Mouse (Mus musculus) T-helper 17 cell (primary cell): Measurements from ENCODE around the gene Efcab6.

Source experiments
- in situ Hi-C, 2 experiments: fragments of 300-600 bp; cut with MboI, MseI; formaldehyde crosslinking; loops; 1 replicate in 1 of 2; 2 replicates in 1 of 2; pipeline ENCODE4 v1.15.1; 2025; ENCODE audit warnings: high pct_unique_total_duplicates in 2 of 2

Gene Efcab6

GRCm38 (mm10) chr15:84065701-84066100 is 522 bp upstream of the Efcab6 start:
- in situ Hi-C loops: no loop called here

- in situ Hi-C loops: loop anchor here in 1 of 2 experiments (10.0 kb wide), 1 partner anchor 764 kb away; no protein-coding TSS in a partner anchor
These were observed 6.3 kb downstream of the Efcab6 start for GRCm38 (mm10) chr15:84058841-84059240.

- in situ Hi-C loops: loop anchor here in 1 of 2 experiments (10.0 kb wide), 1 partner anchor 761 kb away; no protein-coding TSS in a partner anchor
These were observed 9.1 kb downstream of the Efcab6 start for GRCm38 (mm10) chr15:84056083-84056482.

- in situ Hi-C loops: loop anchor here (5.0 to 10.0 kb wide), 3 partner anchors 192 to 759 kb away; no protein-coding TSS in a partner anchor
These were observed 11.3 kb downstream of the Efcab6 start for GRCm38 (mm10) chr15:84053859-84054258.

GRCm38 (mm10) chr15:84053240-84053639 is 11.9 kb downstream of the Efcab6 start:
- in situ Hi-C loops: loop anchor here (5.0 to 10.0 kb wide), 3 partner anchors 191 to 758 kb away; no protein-coding TSS in a partner anchor

- in situ Hi-C loops: loop anchor here (5.0 to 10.0 kb wide), 3 partner anchors 190 to 758 kb away; no protein-coding TSS in a partner anchor
These were observed 12.8 kb downstream of the Efcab6 start for GRCm38 (mm10) chr15:84052390-84052789.

GRCm38 (mm10) chr15:84049570-84049969 is 15.6 kb downstream of the Efcab6 start:
- in situ Hi-C loops: no loop called here

GRCm38 (mm10) chr15:84045562-84045961 is 19.6 kb downstream of the Efcab6 start:
- in situ Hi-C loops: no loop called here

GRCm38 (mm10) chr15:84037067-84037466 is 28.1 kb downstream of the Efcab6 start:
- in situ Hi-C loops: no loop called here

- in situ Hi-C loops: no loop called here
These were observed 39.5 kb downstream of the Efcab6 start for GRCm38 (mm10) chr15:84025651-84026050.

GRCm38 (mm10) chr15:84024851-84025250 is 40.3 kb downstream of the Efcab6 start:
- in situ Hi-C loops: no loop called here

- in situ Hi-C loops: no loop called here
These were observed 55.7 kb downstream of the Efcab6 start for GRCm38 (mm10) chr15:84009366-84010083.

- in situ Hi-C loops: no loop called here
These were observed 60.9 kb downstream of the Efcab6 start for GRCm38 (mm10) chr15:84004306-84004705.

- in situ Hi-C loops: no loop called here
These were observed 66.1 kb downstream of the Efcab6 start for GRCm38 (mm10) chr15:83999071-83999470.

GRCm38 (mm10) chr15:83998586-83998985 is 66.6 kb downstream of the Efcab6 start:
- in situ Hi-C loops: no loop called here

- in situ Hi-C loops: no loop called here
These were observed 67.1 kb downstream of the Efcab6 start for GRCm38 (mm10) chr15:83998115-83998514.

GRCm38 (mm10) chr15:83997550-83997949 is 67.6 kb downstream of the Efcab6 start:
- in situ Hi-C loops: no loop called here

- in situ Hi-C loops: no loop called here
These were observed 68.3 kb downstream of the Efcab6 start for GRCm38 (mm10) chr15:83996864-83997263.

- in situ Hi-C loops: no loop called here
These were observed 73.0 kb downstream of the Efcab6 start for GRCm38 (mm10) chr15:83992191-83992590.

GRCm38 (mm10) chr15:83991461-83991860 is 73.7 kb downstream of the Efcab6 start:
- in situ Hi-C loops: no loop called here

- in situ Hi-C loops: no loop called here
These were observed 75.9 kb downstream of the Efcab6 start for GRCm38 (mm10) chr15:83989241-83989640.

GRCm38 (mm10) chr15:83988087-83988486 is 77.1 kb downstream of the Efcab6 start:
- in situ Hi-C loops: no loop called here
